Mouse (Mus musculus) G1E (cell line): Measurements from ENCODE around the gene Col24a1. TPM values are rescaled to one million over a fixed set of nuclear protein-coding genes. Genes with fewer than 3 reads are reported as not detected.

Source experiments
- ATAC-seq: 2 replicates; pipeline ENCODE4 v1.8.0; 2016; ENCODE audit warnings: mild to moderate bottlenecking; ENCODE audit not compliant: insufficient number of reproducible peaks, poor library complexity, low FRiP score, severe bottlenecking; ENCODE audit errors: extremely low read depth
- DNase-seq: peaks from one replicate; pipeline ENCODE4 v3.0.0; 2012; ENCODE audit warnings: low spot score
- H3K27me3 ChIP-seq: 2 replicates; pipeline ENCODE4 v1.6.1; 2012; ENCODE audit warnings: mild to moderate bottlenecking, low read length, inconsistent platforms; ENCODE audit not compliant: insufficient read depth
- H3K36me3 ChIP-seq: replicated peaks from 2 replicates; pipeline ENCODE3; 2012; ENCODE audit warnings: mild to moderate bottlenecking, inconsistent platforms
- H3K4me1 ChIP-seq: 2 replicates; pipeline ENCODE4 v1.6.1; 2012; ENCODE audit warnings: low read depth, low read length, inconsistent platforms, mixed read lengths; ENCODE audit not compliant: insufficient read depth
- H3K4me3 ChIP-seq: 2 replicates; pipeline ENCODE4 v1.5.1; 2012; ENCODE audit warnings: low read depth, mild to moderate bottlenecking, inconsistent platforms, low read length, moderate library complexity, mixed read lengths
- H3K9me3 ChIP-seq: replicated peaks from 2 replicates; pipeline ENCODE4 v1.6.1; 2012; ENCODE audit warnings: inconsistent platforms
- CTCF ChIP-seq: IDR thresholded peaks from 2 replicates; pipeline ENCODE4 v1.5.1; 2012; ENCODE audit warnings: low read depth, low read length, inconsistent platforms, mixed read lengths
- GATA1 ChIP-seq: IDR thresholded peaks from 2 replicates; pipeline ENCODE4 v1.6.1; 2012; ENCODE audit warnings: borderline replicate concordance, low read length, inconsistent platforms, mixed read lengths
- GATA2 ChIP-seq: IDR thresholded peaks from 2 replicates; pipeline ENCODE4 v1.6.1; 2012; ENCODE audit warnings: low read depth, low read length, inconsistent platforms, borderline replicate concordance
- POLR2AphosphoS5 ChIP-seq: IDR thresholded peaks from 2 replicates; pipeline ENCODE4 v1.6.1; 2012; ENCODE audit warnings: low read depth, low read length, inconsistent platforms; ENCODE audit not compliant: insufficient replicate concordance
- TAL1 ChIP-seq: conservative IDR thresholded peaks from 2 replicates; pipeline ENCODE4 v1.6.1; 2012; ENCODE audit warnings: low read depth, low read length, inconsistent platforms, mixed read lengths
- polyA plus RNA-seq: library from polyadenylated mRNA; stranded (reverse); fragments of >175 nt; gene quantifications from 2 replicates; pipeline ENCODE4 v1.2.3, GENCODE M21; 2012
- total RNA-seq, 2 experiments: library from RNA; stranded (forward) in 1 of 2; stranded (reverse) in 1 of 2; fragments of 200-1000 nt in 1 of 2; fragments of >200 nt in 1 of 2; fragmentation: Nextera tagmentation in 1 of 2; gene quantifications; 2 replicates each; pipeline ENCODE4 v1.2.3; 2014 to 2017

Col24a1 gene
- total and polyA plus RNA-seq, 3 experiments, result 0.66 TPM; not detected in 2

DNA sequence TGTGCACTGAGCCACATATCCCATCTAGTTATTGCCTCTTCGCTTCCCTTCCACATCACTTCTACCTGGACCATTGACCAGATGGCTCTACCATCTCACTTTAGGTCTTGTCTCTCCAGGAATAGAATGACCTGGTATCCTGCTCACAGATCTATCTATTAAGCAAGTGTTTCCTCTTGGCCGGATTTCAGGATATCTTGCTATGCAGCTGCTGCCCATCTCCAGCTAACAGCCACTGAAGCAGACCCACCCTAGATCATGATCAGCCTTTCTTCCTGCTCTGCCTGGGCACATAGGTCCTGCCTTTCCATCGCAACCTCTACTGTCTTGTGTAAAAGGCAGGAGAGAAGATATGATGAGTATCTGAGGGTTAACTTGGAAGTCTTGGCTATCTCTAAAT lies 84.0 kb downstream of the Col24a1 start:
- Histone ChIP-seq H3K9me3 (no peaks in the 10 kb centered on the region), H3K36me3 (no peaks in the 10 kb centered on the region), H3K4me1 (no peaks in the 10 kb centered on the region), H3K4me3 (no peak overlapping the region), H3K27me3 (no peaks in the 10 kb centered on the region)
- no peak for TF ChIP-seq POLR2AphosphoS5
- TF ChIP-seq GATA2, result no peak
- TF ChIP-seq TAL1, result no peak
- no peak for TF ChIP-seq GATA1
- TF ChIP-seq CTCF, result no peak
- ATAC-seq (no peak), DNase-seq (no peak)

DNA sequence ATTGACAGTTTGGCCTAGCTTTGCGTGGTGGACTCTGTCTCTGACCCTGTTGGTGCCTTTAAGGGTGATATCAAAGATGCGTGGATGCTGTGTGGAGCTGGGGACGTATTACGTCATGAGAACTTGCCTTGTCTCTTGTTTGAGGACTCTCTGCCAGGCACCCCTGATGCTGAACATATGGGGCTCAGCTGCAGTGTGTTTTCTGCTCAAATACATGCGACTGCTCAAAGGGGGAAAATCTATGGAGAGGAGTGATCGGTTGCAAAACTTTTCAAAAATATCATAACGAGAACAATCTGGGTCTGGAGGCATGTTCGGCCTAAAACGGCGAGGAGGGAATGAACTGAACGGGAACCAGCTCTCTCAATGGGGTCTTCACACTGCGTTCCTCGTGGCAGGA lies 90.8 kb downstream of the Col24a1 start:
- no peak for ATAC-seq

DNA sequence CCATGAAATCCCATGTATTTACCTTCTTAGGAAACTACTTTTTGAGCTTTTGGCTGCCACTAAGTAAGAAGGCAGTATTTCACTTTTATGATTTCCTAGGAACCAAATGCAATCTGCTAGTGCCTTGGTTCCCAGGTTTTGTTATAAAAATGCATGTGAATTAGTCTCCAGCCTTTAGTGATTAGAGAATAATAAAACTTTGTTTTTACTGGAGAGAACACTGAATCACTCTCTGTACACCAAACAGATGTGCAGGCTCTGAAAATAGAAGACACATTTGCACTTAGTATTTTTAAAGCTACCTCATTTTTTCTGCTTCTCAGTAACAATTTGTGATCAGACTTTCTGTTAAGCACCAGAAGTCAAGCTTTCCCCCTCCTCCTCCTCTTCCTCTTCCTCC lies 94.2 kb downstream of the Col24a1 start:
- DNase-seq (no peak), ATAC-seq (no peak)

More for the DNA sequence above, 90.8 kb downstream of the Col24a1 start:
- Histone ChIP-seq H3K4me3 (no peak overlapping the region), H3K27me3 (no peaks in the 10 kb centered on the region), H3K9me3 (peaks cover 9% of the 10 kb centered on the region), H3K4me1 (no peaks in the 10 kb centered on the region), H3K36me3 (no peaks in the 10 kb centered on the region)
- TF ChIP-seq CTCF, result no peak
- no peak for TF ChIP-seq TAL1
- no peak for TF ChIP-seq GATA1
- no peak for TF ChIP-seq GATA2
- TF ChIP-seq POLR2AphosphoS5, result no peak
- DNase-seq, result no peak

DNA sequence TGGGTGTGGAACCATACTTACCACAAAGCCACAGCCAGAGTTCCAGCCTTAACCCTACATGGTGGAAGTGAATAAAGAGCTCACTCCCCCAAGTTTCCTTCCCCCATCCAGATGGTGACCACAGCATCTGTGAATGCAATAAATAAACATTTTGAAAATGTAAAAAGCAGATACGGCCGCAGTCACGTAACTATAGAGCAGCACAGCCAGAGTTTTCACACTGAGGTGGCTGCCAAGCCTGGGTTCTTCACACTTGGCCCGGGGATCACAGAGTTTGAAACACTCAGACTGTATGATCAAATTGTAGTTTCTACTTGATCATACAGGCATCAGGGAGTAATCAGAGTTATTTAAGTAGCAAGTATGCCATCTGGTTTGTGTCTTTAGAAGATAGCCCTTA lies 98.4 kb downstream of the Col24a1 start:
- no peaks in the 10 kb centered on the region for H3K27me3 ChIP-seq
- ATAC-seq (no peak), DNase-seq (no peak)
- no peak overlapping the region for H3K4me3 ChIP-seq
- peaks cover 6% of the 10 kb centered on the region; the same call in 1 of the 2 replicates for H3K9me3 ChIP-seq
- no peaks in the 10 kb centered on the region for H3K4me1 ChIP-seq
- H3K36me3 ChIP-seq, result no peaks in the 10 kb centered on the region
- TF ChIP-seq POLR2AphosphoS5, result no peak
- TF ChIP-seq GATA1, result no peak
- no peak for TF ChIP-seq GATA2
- no peak for TF ChIP-seq CTCF
- no peak for TF ChIP-seq TAL1

More for the DNA sequence above, 94.2 kb downstream of the Col24a1 start:
- TF ChIP-seq TAL1, result no peak
- no peak for TF ChIP-seq POLR2AphosphoS5
- no peak for TF ChIP-seq GATA1
- no peak for TF ChIP-seq CTCF
- no peak for TF ChIP-seq GATA2
- H3K9me3 ChIP-seq, result peaks cover 9% of the 10 kb centered on the region
- H3K27me3 ChIP-seq, result no peaks in the 10 kb centered on the region
- H3K4me3 ChIP-seq, result no peak overlapping the region
- no peaks in the 10 kb centered on the region for H3K4me1 ChIP-seq
- no peaks in the 10 kb centered on the region for H3K36me3 ChIP-seq

DNA sequence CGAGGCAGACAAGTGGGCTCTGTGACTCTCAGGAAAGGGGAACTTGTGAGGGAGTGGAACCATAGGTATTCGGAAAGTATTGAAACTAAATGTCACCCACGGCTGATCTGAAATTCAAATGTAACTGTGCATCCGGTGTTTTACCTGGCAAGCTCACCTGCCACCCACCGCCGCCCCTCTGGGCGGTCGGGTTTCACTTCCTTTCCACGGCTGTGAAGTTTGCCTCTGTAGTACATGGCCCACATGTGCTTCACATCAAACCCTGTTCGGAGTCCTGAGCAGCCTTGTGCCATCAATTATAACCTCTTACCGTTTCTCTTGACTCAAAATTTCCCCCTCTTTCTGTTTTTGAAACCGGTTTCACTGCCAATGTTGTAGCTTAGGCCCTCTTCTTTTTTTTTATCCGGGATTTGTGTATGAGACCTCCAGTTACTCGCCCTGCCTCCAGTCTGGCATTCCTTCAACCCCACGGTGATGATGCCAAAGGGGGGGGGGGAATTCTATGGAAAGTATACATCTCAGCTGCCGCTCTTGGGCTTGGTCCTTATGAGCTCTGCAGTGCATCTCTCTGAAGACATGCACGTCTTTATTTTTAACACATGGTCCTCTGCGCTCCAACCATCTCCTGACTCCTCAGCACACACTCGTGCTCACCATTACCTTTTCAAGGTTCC lies 99.9 kb downstream of the Col24a1 start:
- no peaks in the 10 kb centered on the region for H3K27me3 ChIP-seq
- no peak overlapping the region for H3K4me3 ChIP-seq
- TF ChIP-seq CTCF, result no peak
- no peak for TF ChIP-seq TAL1
- no peak for TF ChIP-seq GATA1
- no peaks in the 10 kb centered on the region for H3K4me1 ChIP-seq
- DNase-seq (peak; percentile 3), ATAC-seq (no peak)
- no peaks in the 10 kb centered on the region for H3K36me3 ChIP-seq
- H3K9me3 ChIP-seq, result peaks cover 6% of the 10 kb centered on the region; the same call in 1 of the 2 replicates

DNA sequence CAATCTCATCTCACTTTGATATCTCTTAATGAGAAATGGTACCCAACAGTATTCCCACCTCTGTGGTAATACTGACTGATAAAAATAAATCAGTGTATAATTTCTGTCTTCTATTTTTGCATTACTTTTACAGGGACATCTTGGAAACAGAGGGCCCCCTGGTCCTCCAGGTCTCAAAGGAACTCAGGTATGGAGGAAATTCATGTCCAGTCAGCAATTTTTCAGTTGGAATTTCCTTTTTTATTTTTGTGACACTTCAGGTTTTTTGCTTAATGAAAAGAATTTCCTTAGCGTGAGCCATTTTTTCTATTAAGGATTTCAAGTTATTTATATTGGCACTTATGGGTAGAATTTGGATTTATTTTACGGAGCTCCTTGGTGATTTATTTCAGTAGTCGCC lies 106.9 kb downstream of the Col24a1 start:
- Histone ChIP-seq H3K36me3 (no peaks in the 10 kb centered on the region), H3K4me3 (no peak overlapping the region), H3K27me3 (no peaks in the 10 kb centered on the region), H3K9me3 (peaks cover 6% of the 10 kb centered on the region; the same call in 1 of the 2 replicates), H3K4me1 (no peaks in the 10 kb centered on the region)
- ATAC-seq (no peak), DNase-seq (no peak)
- TF ChIP-seq TAL1 (no peak), POLR2AphosphoS5 (no peak), CTCF (no peak), GATA2 (no peak), GATA1 (no peak)
